Comparison of ENCODE assay signal across 14 mouse cellular contexts in genomic region chr12:108297033-108297432, GRCm38 (mm10). TPM values are rescaled to one million over a fixed set of nuclear protein-coding genes. Genes with fewer than 3 reads are reported as not detected.
A peak's percentile ranks its signal among the peaks of the same experiment; 100 is the strongest.
DNase-seq lines count a peak whose midpoint lies in the region; ATAC-seq and TF ChIP-seq lines count a peak whose summit lies in the region.
"Had no signal": no experiment of that assay in that cellular context is flagged by ENCODE, and none has a peak within 500 bp of the region (broad histone marks: within the 10 kb centered on the region; RNA-seq: fewer than 3 reads in every experiment).

No protein-coding gene starts in this region.

- no peak for ATAC-seq in kidney, postnatal 0 days (replicated peaks; ENCODE audit: low FRiP score, low read depth)
- ATAC-seq: intestine, embryonic 16.5 days had no signal

- H3K9ac ChIP-seq in kidney, postnatal 0 days (ENCODE audit: low read depth, low read length) = no peak overlapping the region
- H3K9ac ChIP-seq: heart, embryonic 13.5 days; liver, embryonic 13.5 days had no signal

- peak; percentile 60 for TF ChIP-seq CTCF in kidney, postnatal 0 days (IDR thresholded peaks at IDR 0.05; ENCODE audit: low read depth)
- TF ChIP-seq CTCF in testis, adult 2 months (IDR thresholded peaks at IDR 0.05; ENCODE audit: control insufficient read depth, insufficient read depth, insufficient replicate concordance, low read depth, low read length) = 0 out of 2 replicates have a peak, but pooled peaks have one; percentile 30

- H3K4me1 ChIP-seq in kidney, postnatal 0 days (replicated peaks; ENCODE audit: insufficient read depth, low read length) = no peaks in the 10 kb centered on the region
- peaks cover 9% of the 10 kb centered on the region for H3K4me1 ChIP-seq in testis, adult 2 months (ENCODE audit: control insufficient read depth, insufficient read depth, low read length)

- H3K36me3 ChIP-seq in kidney, postnatal 0 days (ENCODE audit: insufficient read depth, low read length) = no peaks in the 10 kb centered on the region
- H3K36me3 ChIP-seq in testis, adult 2 months (ENCODE audit: control insufficient read depth, insufficient read depth, low read length) = no peaks in the 10 kb centered on the region
- H3K36me3 ChIP-seq: heart, embryonic 13.5 days; liver, embryonic 13.5 days had no signal

- TF ChIP-seq POLR2A in testis, adult 2 months (IDR thresholded peaks at IDR 0.05; ENCODE audit: control insufficient read depth, low read depth, low read length) = no peak

- WGBS in kidney, postnatal 0 days = 80% methylated on average over 6 of the region's 6 CpGs

- H3K4me2 ChIP-seq in kidney, postnatal 0 days (ENCODE audit: low read length) = no peak overlapping the region
- H3K4me2 ChIP-seq: heart, embryonic 13.5 days; liver, embryonic 13.5 days had no signal

- no peaks in the 10 kb centered on the region for H3K9me3 ChIP-seq in kidney, postnatal 0 days (replicated peaks; ENCODE audit: low read length)
- H3K9me3 ChIP-seq: liver, embryonic 13.5 days had no signal

- DNase-seq in adrenal gland, postnatal 14 days = peak; percentile 62
- no peak for DNase-seq in adrenal gland, adult 8-10 months
- DNase-seq in kidney, postnatal 0 days (ENCODE audit: low spot score) = no peak
- DNase-seq in kidney, postnatal 14 days = no peak
- DNase-seq in testis, postnatal 10 days (ENCODE audit: low spot score) = no peak
- peak; percentile 63 for DNase-seq in retina, embryonic 14.5 days (ENCODE audit: low spot score)
- DNase-seq in right cerebral cortex, adult 18-20 months = no peak
- DNase-seq: adrenal gland, postnatal 36 days; cerebellum, adult 9-10 months; liver, embryonic 13.5 days had no signal

- no peaks in the 10 kb centered on the region for H3K27me3 ChIP-seq in kidney, postnatal 0 days (ENCODE audit: insufficient read depth, low read length)
- H3K27me3 ChIP-seq in testis, adult 2 months (ENCODE audit: control insufficient read depth, insufficient read depth, low read length) = no peaks in the 10 kb centered on the region
- H3K27me3 ChIP-seq: heart, embryonic 13.5 days had no signal

- no peak overlapping the region for H3K4me3 ChIP-seq in kidney, postnatal 0 days (replicated peaks; ENCODE audit: low read depth, low read length)
- H3K4me3 ChIP-seq in testis, adult 2 months (ENCODE audit: control insufficient read depth, low read depth, low read length) = no peak overlapping the region
- H3K4me3 ChIP-seq: heart, embryonic 13.5 days; liver, embryonic 13.5 days had no signal

- no peak overlapping the region for H3K27ac ChIP-seq in kidney, postnatal 0 days
- H3K27ac ChIP-seq in testis, adult 2 months (ENCODE audit: control insufficient read depth, insufficient read depth, low read depth, low read length) = no peak overlapping the region
- H3K27ac ChIP-seq: heart, embryonic 13.5 days; liver, embryonic 13.5 days had no signal

RNA-seq across cellular contexts. Expression of gene Hhipl1, which starts 9.0 kb away (rescaled TPM):
- total RNA-seq in adrenal gland, postnatal 14 days (2021) = 0.67 and 0.79 TPM in 2 replicates
- 1 to 10 TPM in 3 of 4 experiments, under 1 TPM in 1; 0.81 to 1.9 (median 1.5) TPM for total RNA-seq in adrenal gland, adult 8-10 months (2022)
- polyA plus RNA-seq in kidney, postnatal 0 days (2015; fragmentation: Nextera tagmentation; extraction: Ambion mirVana) = 0.37 and 0.43 TPM in 2 replicates
- polyA plus RNA-seq in testis, adult 2 months (2012; rRNA removed) = 0.82 and 1.0 TPM in 2 replicates
- total RNA-seq: monocyte, adult 5-6 weeks had no signal
- polyA plus RNA-seq: liver, embryonic 13.5 days had no signal

RNA-seq across cellular contexts. Expression of gene Ccdc85c, which starts 21.8 kb away (rescaled TPM):
- 21.6 and 23.0 TPM in 2 replicates for total RNA-seq in adrenal gland, postnatal 14 days (2021)
- 10 to 100 TPM; 24.6 to 36.3 (median 29.0) TPM for total RNA-seq in adrenal gland, adult 8-10 months (2022)
- 7.2 and 7.7 TPM in 2 replicates for polyA plus RNA-seq in kidney, postnatal 0 days (2015; fragmentation: Nextera tagmentation; extraction: Ambion mirVana)
- polyA plus RNA-seq in testis, adult 2 months (2012; rRNA removed) = 22.6 and 27.9 TPM in 2 replicates
- total RNA-seq: monocyte, adult 5-6 weeks had no signal

RNA-seq across cellular contexts. Expression of gene Cyp46a1, which starts 37.1 kb away (rescaled TPM):
- 1.7 and 2.0 TPM in 2 replicates for total RNA-seq in adrenal gland, postnatal 14 days (2021)
- total RNA-seq in adrenal gland, adult 8-10 months (2022) = 1 to 10 TPM; 2.1 to 7.3 (median 4.7) TPM
- polyA plus RNA-seq in kidney, postnatal 0 days (2015; fragmentation: Nextera tagmentation; extraction: Ambion mirVana) = 5.2 and 5.9 TPM in 2 replicates
- polyA plus RNA-seq in testis, adult 2 months (2012; rRNA removed) = 17.9 and 19.7 TPM in 2 replicates
- total RNA-seq: monocyte, adult 5-6 weeks had no signal

Comparison
In these comparisons a context has a peak if more than half of its experiments do, and no peak if none do; other contexts are left out.
1. DNase-seq: peak in adrenal gland, postnatal 14 days (single experiment) and retina, embryonic 14.5 days (single experiment); none in adrenal gland, adult 8-10 months (single experiment), kidney, postnatal 0 days (single experiment), kidney, postnatal 14 days (single experiment), testis, postnatal 10 days (single experiment) and right cerebral cortex, adult 18-20 months (single experiment).